Mouse (Mus musculus): ENCODE results near the gene Naa15.

DNA sequence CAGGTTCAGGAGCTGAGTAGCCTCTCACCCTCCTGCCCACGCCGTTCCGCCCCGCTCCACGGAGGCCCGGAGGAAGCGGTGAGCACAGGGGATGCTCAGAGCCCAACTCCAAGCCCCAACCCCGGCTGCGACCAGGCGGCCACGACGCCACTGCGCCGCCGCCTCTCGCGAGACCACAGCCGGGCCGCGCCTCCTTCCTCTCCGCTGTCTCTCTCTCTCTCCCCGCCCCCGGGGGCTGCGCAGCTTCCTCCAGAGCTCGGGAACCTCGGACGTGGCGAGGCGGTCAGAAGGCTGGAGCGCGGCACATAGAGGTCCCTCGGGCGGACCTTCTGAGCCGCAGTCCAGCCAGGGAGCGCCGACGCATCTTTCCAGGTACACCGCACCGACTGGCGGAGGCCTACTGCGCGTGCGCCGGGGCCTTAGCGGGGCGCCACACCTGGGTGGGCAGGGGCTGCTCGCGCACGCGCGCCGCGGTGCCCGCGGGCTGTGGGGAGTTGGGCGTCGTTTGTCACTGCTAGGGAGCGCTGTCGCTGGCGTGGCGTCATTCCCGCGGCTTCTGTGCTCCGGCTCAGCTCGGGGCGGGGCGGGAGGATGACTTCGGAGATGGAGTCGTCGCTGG lies 68.9 kb downstream of the Naa15 start, which contains the start of gene Rab33b:
- TF ChIP-seq POLR2A (IDR thresholded peaks at IDR 0.05; ENCODE audit: low read depth, low read length) = peak; percentile 87
- TF ChIP-seq CTCF (conservative IDR thresholded peaks at IDR 0.05; ENCODE audit: insufficient read depth, insufficient read length, low read depth, low read length) = no peak
